Mouse (Mus musculus): ENCODE results near the gene Dnah5. TPM values are rescaled to one million over a fixed set of nuclear protein-coding genes. Genes with fewer than 3 reads are reported as not detected.

The Dnah5 gene
- polyA plus RNA-seq, 1 experiment from 2014 or later: 0.01 TPM

- TF ChIP-seq CTCF (IDR thresholded peaks at IDR 0.05; ENCODE audit: low read depth): no peak
- Histone ChIP-seq H3K27ac (ENCODE audit: low read depth) (no peak overlapping the region), H3K27me3 (ENCODE audit: insufficient read depth, low read length) (no peaks in the 10 kb centered on the region), H3K4me3 (ENCODE audit: low read depth, low read length) (no peak overlapping the region), H3K36me3 (ENCODE audit: insufficient read depth) (no peaks in the 10 kb centered on the region), H3K4me1 (ENCODE audit: insufficient read depth) (no peaks in the 10 kb centered on the region), H3K9ac (no peak overlapping the region), H3K4me2 (no peak overlapping the region), H3K9me3 (ENCODE audit: low read depth, low read length) (no peaks in the 10 kb centered on the region)
- 80% methylated on average over 11 of the region's 11 CpGs for WGBS
- no peak for ATAC-seq (ENCODE audit: insufficient read depth)
- DNase-seq: no peak
These were observed 24.6 kb upstream of the Dnah5 start for GRCm38 (mm10) chr15:28178951-28179350.

GRCm38 (mm10) chr15:28179556-28179955 is 24.0 kb upstream of the Dnah5 start:
- Histone ChIP-seq H3K4me2 (no peak overlapping the region), H3K27me3 (ENCODE audit: insufficient read depth, low read length) (no peaks in the 10 kb centered on the region), H3K36me3 (ENCODE audit: insufficient read depth) (no peaks in the 10 kb centered on the region), H3K4me3 (ENCODE audit: low read depth, low read length) (no peak overlapping the region), H3K4me1 (ENCODE audit: insufficient read depth) (no peaks in the 10 kb centered on the region), H3K9ac (no peak overlapping the region), H3K9me3 (ENCODE audit: low read depth, low read length) (no peaks in the 10 kb centered on the region), H3K27ac (ENCODE audit: low read depth) (no peak overlapping the region)
- ATAC-seq (ENCODE audit: insufficient read depth) (peak; percentile 64; the same call in 1 of the 2 replicates), DNase-seq (peak; percentile 51)
- TF ChIP-seq CTCF (IDR thresholded peaks at IDR 0.05; ENCODE audit: low read depth): no peak
- WGBS: 54% methylated on average over 6 of the region's 6 CpGs

DNA sequence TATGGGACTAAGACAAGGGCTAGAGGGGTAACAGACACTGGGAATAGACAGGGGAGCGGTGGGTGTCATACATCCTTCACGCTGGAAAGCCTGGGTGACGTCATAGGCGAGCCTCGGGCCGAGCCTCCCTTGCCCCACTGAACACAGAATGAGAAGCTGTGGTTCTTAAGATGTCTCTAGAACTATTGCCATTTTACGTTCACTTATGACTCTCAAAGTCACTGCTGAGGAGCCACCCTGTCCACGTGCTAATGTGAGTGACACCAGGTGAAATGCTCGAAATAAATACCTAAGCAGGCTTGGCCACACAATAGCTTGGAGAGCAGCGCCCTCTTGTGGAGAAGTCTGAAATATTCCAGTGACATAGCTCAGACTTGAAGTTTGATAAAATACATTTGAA is 21.7 kb upstream of the Dnah5 start:
- DNase-seq (peak; percentile 92), ATAC-seq (ENCODE audit: insufficient read depth) (peak; percentile 79)
- Histone ChIP-seq H3K4me3 (ENCODE audit: low read depth, low read length) (peak overlapping the region; percentile 20; the same call in 1 of the 2 replicates), H3K27ac (ENCODE audit: low read depth) (no peak overlapping the region), H3K27me3 (ENCODE audit: insufficient read depth, low read length) (no peaks in the 10 kb centered on the region), H3K4me1 (ENCODE audit: insufficient read depth) (no peaks in the 10 kb centered on the region), H3K9me3 (ENCODE audit: low read depth, low read length) (no peaks in the 10 kb centered on the region), H3K36me3 (ENCODE audit: insufficient read depth) (no peaks in the 10 kb centered on the region), H3K9ac (no peak overlapping the region), H3K4me2 (peak overlapping the region; percentile 62)
- WGBS: 12% methylated on average over 10 of the region's 10 CpGs
- TF ChIP-seq CTCF (IDR thresholded peaks at IDR 0.05; ENCODE audit: low read depth): peak; percentile 89

DNA sequence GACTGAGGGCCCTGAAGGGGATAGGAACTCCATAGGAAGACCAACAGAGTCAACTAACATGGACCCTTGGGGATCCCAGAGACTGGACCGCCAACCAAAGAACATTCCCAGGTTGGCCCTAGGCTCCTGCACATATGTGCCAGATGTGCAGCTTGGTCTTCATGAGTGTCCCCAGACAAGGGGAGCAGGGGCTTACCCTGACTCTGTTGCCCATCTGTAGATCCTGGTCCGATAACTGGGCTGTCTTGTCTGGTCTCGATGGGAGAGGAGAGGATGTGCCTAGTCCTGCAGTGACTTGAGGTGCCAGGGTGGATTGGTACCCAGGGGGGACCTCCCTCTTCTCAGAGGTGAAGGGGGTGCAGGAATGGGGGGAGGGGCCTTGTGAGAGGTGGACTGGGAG is 21.0 kb upstream of the Dnah5 start:
- Histone ChIP-seq H3K4me3 (ENCODE audit: low read depth, low read length) (no peak overlapping the region), H3K36me3 (ENCODE audit: insufficient read depth) (no peaks in the 10 kb centered on the region), H3K4me1 (ENCODE audit: insufficient read depth) (no peaks in the 10 kb centered on the region), H3K9ac (no peak overlapping the region), H3K27me3 (ENCODE audit: insufficient read depth, low read length) (no peaks in the 10 kb centered on the region), H3K9me3 (ENCODE audit: low read depth, low read length) (no peaks in the 10 kb centered on the region), H3K4me2 (no peak overlapping the region), H3K27ac (ENCODE audit: low read depth) (no peak overlapping the region)
- no peak for TF ChIP-seq CTCF (IDR thresholded peaks at IDR 0.05; ENCODE audit: low read depth)
- ATAC-seq (ENCODE audit: insufficient read depth): 0 out of 2 replicates have a peak, but pooled peaks have one; percentile 16
- no peak for DNase-seq
- 51% methylated on average over 3 of the region's 3 CpGs for WGBS

GRCm38 (mm10) chr15:28187472-28188360 is 15.8 kb upstream of the Dnah5 start:
- Histone ChIP-seq H3K27me3 (ENCODE audit: insufficient read depth, low read length) (no peaks in the 10 kb centered on the region), H3K9me3 (ENCODE audit: low read depth, low read length) (no peaks in the 10 kb centered on the region), H3K9ac (no peak overlapping the region), H3K36me3 (ENCODE audit: insufficient read depth) (no peaks in the 10 kb centered on the region), H3K27ac (ENCODE audit: low read depth) (no peak overlapping the region), H3K4me3 (ENCODE audit: low read depth, low read length) (no peak overlapping the region), H3K4me2 (no peak overlapping the region; the same call in 1 of the 2 replicates), H3K4me1 (ENCODE audit: insufficient read depth) (no peaks in the 10 kb centered on the region)
- DNase-seq (peak; percentile 86), ATAC-seq (ENCODE audit: insufficient read depth) (no peak)
- TF ChIP-seq CTCF (IDR thresholded peaks at IDR 0.05; ENCODE audit: low read depth): peak; percentile 94
- 19% methylated on average over 22 of the region's 22 CpGs for WGBS

GRCm38 (mm10) chr15:28188361-28189011 is 15.1 kb upstream of the Dnah5 start:
- H3K27ac ChIP-seq (ENCODE audit: low read depth): no peak overlapping the region
- H3K4me2 ChIP-seq: no peak overlapping the region
- no peaks in the 10 kb centered on the region for H3K27me3 ChIP-seq (ENCODE audit: insufficient read depth, low read length)
- H3K9ac ChIP-seq: no peak overlapping the region
- DNase-seq (no peak), ATAC-seq (ENCODE audit: insufficient read depth) (no peak)
- no peaks in the 10 kb centered on the region for H3K9me3 ChIP-seq (ENCODE audit: low read depth, low read length)
- no peak overlapping the region for H3K4me3 ChIP-seq (ENCODE audit: low read depth, low read length)
- WGBS: 67% methylated on average over 11 of the region's 11 CpGs
- no peaks in the 10 kb centered on the region for H3K4me1 ChIP-seq (ENCODE audit: insufficient read depth)
- no peaks in the 10 kb centered on the region for H3K36me3 ChIP-seq (ENCODE audit: insufficient read depth)
- no peak for TF ChIP-seq CTCF (IDR thresholded peaks at IDR 0.05; ENCODE audit: low read depth)

- Histone ChIP-seq H3K36me3 (ENCODE audit: insufficient read depth) (no peaks in the 10 kb centered on the region), H3K4me2 (no peak overlapping the region), H3K9ac (no peak overlapping the region), H3K27ac (ENCODE audit: low read depth) (no peak overlapping the region), H3K9me3 (ENCODE audit: low read depth, low read length) (no peaks in the 10 kb centered on the region), H3K27me3 (ENCODE audit: insufficient read depth, low read length) (no peaks in the 10 kb centered on the region), H3K4me3 (ENCODE audit: low read depth, low read length) (no peak overlapping the region), H3K4me1 (ENCODE audit: insufficient read depth) (no peaks in the 10 kb centered on the region)
- WGBS: 33% methylated on average over 12 of the region's 12 CpGs
- DNase-seq (no peak), ATAC-seq (ENCODE audit: insufficient read depth) (no peak)
- TF ChIP-seq CTCF (IDR thresholded peaks at IDR 0.05; ENCODE audit: low read depth): no peak
These were observed 13.9 kb upstream of the Dnah5 start for GRCm38 (mm10) chr15:28189668-28190067.
